Mouse (Mus musculus): Measurements from ENCODE around the gene Wdr13. TPM values are rescaled to one million over a fixed set of nuclear protein-coding genes. Genes with fewer than 3 reads are reported as not detected.
"Not testable (repeated sequence)": the region's sequence is repeated elsewhere in the genome, so short reads cannot be mapped to it uniquely, and the experiment has no call there.

Gene Wdr13
- polyA plus RNA-seq, 1 experiment, result 77.8 TPM

DNA sequence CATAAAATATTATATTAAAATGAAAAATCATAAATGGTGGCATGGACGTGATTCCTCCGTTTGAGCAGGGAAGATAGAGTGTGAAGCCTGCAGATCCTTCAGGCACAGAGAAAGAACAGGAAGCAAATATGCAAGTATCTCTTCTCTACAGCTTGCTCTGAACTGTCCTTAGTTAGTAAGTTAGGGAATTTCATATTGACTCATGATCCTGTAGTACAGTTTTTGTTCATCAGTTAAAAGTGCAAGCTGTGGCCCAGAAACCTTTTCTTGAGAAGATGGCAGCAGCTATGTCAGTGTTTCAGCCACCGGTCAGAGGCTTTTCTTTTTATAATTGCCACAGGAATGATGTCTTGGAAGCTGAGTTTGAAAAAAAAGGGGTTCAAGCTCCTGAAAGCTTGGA, 27.7 kb downstream of the Wdr13 start:
- DNase-seq (ENCODE audit: low spot score), result no peak

DNA sequence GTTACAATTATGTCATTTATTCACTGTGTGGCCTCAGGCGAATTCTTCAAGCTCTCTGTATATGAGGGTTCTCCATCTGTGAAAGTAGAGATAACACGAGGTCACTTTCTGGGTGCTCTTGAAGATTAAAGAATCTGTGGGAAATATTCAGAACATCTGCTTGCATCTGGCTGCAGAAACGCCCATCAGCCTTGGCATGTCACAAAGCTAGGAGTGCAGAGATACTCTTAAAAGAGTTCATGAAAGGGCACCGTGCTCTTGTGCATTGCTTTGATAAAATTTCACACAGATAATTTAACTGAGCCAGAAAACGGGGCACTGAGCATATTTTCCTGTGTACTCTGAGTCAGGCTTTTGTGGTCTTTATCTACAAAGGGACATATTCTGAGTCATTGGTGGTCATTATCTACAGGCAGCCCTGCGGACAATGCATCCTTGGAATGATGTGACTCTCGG, 30.5 kb downstream of the Wdr13 start:
- DNase-seq (ENCODE audit: low spot score), result no peak

DNA sequence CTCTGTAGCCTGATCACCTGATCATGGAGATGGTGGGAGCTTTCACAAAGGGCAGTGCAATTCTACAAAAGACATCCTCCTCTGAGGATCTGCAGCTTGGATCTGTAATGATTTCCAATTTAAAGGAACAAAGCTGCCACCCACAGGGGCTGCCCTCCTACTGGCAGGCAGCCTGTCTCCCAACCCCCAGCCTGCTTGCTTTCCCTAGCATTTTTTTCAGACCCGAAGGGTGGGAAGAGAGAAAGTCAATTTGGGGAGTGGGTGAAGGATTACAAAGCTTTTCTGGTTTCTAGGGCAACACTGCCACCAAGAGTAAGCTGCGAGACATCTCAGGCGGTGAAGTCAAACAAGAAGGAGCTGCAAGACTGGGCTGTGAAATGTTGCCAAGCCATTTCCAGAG, 31.7 kb downstream of the Wdr13 start:
- no peak for DNase-seq (ENCODE audit: low spot score)

DNA sequence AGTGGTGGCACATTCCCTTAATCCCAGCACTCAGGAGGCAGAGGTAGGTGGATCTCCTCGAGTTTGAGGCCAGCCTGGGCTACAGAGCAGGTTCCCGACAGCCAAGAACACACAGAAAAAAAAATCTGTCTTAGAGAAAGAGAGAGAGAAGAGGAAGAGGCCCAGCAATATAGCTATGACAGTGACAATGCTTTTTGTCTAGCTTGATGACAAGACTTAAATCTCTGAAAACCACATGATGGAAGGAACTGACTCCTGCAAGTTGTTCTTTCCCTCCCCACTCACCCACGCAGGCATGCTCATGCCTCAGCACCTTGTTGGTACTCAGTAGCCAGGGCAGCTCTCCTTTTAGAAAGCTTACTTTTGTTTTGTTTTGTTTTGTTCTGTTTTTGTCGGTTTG, 33.3 kb downstream of the Wdr13 start:
- DNase-seq (ENCODE audit: low spot score), result no peak

DNA sequence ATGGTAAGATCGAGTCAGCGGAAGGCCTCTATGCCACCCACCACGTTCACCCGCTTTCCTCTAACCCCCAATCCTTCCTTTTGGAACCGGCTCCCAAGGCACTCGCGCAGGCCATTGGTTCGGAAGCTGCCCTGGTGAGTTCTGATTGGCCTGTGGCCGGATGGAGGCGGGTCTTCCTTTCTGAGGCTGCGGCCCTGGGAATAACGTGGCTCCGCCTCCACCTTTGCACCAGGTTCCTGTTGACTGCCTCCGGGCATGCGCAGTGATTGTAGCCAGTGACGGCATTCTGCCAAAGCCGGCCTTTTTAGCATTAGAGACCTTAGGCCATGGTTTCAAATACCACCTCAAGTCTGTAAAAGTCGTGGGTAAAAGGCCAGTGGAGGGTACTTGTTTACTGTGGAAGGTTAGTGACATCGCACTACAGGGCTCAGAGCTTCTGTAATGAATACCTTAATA, 35.9 kb downstream of the Wdr13 start:
- DNase-seq (ENCODE audit: low spot score), result peak; percentile 77

DNA sequence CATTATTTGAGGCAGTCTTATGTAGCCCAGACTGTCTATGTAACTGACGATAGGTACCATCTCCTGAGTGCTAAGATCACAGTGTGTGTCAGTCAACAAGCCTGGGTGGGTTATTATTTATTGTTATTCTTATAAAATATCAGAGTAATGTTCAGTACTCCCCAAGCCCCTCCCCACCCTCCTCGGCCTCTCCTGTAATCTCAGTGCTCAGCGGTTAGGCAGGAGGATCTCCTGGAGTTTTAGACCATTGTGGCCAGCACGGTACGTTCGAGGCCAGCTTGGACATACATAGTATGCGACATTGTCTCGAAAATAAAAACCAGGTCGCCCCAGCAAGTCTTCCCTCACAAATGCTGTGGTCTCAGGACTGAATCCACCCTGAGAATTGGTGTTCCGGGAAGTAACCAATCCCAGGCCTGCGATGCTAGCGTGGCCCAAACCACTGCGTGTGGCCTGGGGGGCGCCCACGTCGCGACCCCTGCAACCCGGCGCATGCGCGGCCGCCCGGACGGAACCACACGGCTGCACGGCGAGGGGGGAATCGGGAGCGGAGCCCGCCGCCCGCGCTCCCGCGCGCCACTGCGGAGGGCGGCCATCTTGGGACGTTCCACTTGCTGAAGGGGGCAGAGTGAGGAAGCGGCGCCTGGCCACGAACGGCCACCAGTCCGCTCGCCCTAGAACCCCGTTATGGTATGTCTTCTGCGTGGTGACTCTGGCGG, 36.5 kb downstream of the Wdr13 start:
- DNase-seq (ENCODE audit: low spot score), result not testable (repeated sequence)

DNA sequence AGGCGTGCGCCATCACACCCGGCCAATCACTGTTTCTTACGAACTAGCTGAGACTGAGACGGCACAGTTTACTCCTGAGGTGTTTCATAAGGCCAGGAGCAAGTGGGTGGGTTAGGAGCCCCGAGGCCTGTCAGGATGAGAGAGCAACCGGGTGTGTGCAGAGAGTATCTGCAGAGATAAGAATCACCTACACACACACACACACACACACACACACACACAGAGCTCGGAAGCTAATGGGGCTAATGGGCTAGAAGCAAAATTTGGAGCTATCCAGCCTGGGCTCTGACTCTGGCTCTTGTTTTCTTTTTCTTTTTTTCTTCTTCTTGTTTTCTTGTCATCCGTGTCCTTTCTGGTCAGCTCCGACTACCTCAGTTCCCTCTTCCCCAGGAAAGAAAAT, 37.1 kb downstream of the Wdr13 start:
- DNase-seq (ENCODE audit: low spot score), result no peak

DNA sequence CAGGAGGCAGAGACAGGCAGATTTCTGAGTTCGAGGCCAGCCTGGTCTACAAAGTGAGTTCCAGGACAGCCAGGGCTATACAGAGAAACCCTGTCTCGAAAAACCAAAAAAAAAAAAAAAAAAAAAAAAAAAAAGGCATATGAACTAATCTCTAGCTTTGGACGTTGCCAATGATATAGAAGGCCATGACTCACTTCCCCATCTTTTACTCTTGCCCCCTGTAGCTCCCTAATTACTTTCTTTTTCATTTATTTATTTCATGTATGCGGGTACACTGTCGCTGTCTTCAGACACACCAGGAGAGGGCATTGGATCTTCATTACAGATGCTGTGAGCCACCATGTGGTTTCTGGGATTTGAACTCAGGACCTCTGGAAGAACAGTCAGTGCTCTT, 41.7 kb downstream of the Wdr13 start:
- not testable (repeated sequence) for DNase-seq (ENCODE audit: low spot score)

DNA sequence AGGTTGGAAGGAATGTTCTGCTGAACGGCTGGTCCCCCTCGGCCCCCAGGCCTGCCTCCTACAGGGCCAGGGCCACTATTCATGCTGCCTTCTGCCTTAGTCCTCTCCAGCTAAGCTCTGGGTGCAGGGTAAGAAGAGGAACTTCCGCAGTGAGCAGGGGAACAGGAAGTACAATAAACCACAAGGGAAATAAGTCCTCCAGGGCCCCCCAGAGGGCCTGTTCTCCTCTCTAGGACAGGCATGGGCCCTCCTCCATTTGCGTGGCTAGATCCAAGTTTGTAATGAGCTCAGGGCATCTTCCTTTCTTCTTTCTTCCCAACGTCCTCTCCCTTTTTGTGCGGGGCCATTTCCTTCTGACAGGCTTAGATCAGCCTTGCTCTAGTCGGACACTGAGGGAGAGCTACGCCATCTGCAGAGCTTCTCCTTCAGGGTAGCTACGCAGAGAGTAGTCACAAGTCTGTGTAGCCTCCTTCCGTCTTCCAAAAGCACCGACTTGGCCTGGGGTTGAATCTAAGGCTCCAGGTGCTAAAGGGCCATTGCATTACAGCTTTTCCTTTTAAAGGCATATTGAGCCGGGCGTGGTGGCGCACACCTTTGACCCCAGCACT, 42.2 kb downstream of the Wdr13 start, which contains the start of gene Was:
Was (minus strand) TSS at position 153 of the 608 bp plus-strand sequence.
- DNase-seq (ENCODE audit: low spot score), result no peak

DNA sequence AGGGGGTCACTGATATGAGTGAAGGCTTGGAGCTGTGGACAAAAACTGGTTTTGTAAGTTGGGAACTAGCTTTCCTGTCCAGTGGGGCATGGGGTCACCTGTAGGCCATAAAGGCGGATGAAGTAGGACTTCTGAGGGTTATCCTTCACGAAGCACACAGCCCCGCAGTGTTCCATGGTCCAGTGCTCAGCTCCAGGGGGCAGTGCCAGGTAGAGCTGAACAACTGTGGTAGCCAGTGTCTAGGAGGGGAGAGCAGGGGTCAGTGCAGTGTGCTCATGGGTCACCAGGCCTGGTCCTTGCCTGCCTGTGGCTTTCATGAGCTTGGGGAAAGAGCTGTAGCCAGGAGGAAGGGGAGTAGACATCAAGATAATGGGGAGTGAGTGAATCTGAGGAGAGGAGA, 42.9 kb downstream of the Wdr13 start:
- no peak for DNase-seq (ENCODE audit: low spot score)

DNA sequence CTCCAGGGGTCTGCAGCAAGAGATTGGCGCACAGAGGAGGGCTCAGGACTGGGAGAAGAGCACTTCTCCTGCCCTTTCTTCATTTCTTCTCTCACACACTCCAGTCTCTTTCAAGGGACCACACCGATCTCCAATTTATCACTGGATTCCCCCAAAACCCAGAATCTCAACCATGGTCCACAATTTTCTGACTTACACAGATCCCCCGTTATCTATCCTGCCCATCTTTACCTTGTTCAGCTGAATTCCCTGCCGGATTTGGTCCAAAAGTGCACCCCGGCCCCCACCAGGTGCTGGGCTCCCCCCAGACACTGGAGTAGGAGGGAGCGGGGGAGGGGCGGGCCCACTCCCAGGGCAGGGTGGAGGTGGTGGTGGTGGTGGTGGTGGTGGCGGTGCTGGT, 47.1 kb downstream of the Wdr13 start:
- no peak for DNase-seq (ENCODE audit: low spot score)

DNA sequence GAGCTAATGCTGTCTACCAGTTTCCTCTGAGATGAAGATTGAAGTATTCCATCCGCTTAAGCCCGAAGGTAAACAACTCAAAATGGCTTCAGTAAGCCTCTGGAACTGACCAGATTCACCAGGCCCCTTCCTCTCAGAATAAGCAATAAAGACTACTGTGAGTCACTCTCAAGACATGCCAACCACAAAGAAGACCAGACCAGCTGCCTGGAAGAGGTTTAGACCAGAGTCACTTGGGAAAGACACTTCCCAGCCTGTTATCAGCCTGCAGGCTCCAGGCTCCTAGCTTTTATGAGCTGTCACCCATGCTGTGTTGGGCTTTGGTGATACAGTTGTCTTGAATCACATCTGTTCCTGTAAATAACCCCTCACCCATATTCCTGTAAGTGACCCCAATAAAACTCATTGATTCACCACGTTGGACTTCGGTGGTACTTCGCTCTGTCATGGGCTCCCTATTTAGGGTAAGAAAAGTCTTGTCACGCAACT, 47.9 kb downstream of the Wdr13 start:
- DNase-seq (ENCODE audit: low spot score), result no peak

DNA sequence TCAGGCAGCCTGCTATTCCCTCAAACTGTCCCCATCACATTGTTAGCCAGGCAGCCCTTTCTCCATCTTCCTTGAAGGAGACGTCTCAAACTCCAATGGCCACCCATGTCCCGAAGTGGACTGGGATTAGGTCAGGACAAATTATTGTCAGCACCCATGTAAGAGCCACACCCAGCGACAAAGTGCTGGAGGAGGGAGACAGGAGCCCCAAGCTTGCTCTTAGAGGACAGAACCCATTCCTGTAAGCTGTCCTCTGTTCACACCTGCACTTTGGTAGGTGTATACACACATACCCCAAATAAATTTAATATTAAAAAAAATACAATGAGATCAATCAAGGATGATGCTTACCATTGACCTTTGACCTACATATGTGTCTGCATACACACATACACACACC, 57.6 kb downstream of the Wdr13 start:
- DNase-seq (ENCODE audit: low spot score), result no peak

DNA sequence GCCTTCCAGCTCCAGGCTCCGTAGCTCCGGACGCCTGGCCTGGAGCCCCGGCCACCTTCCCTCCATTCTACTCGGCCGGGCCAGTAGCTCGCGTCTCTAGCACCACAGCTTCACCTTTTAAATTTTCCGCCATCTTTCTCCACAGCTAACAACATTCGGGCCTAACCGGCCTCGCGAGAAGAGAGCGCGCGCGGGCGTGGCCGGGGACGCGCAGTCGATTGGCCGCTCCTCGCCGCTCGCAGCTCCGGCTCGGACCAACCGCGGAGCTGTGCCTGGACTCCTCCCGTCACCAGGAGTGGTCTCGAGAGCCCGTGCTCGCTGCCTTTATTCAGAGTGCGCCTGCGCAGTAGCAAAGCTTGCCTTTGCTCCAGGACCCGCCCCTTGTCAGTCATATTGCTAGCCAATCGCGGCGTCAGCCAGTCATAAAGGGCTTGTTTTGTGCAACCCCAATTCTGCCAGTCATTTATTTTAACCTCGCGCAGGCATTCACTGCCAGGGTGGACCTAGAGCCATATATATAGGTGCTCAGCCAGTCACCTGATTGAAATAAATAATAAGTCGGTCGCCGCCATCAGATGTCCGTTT, 58.2 kb downstream of the Wdr13 start, which contains the start of gene Suv39h1:
Suv39h1 (minus strand) TSS at position 331 of the 585 bp plus-strand sequence.
- DNase-seq (ENCODE audit: low spot score), result peak; percentile 63

DNA sequence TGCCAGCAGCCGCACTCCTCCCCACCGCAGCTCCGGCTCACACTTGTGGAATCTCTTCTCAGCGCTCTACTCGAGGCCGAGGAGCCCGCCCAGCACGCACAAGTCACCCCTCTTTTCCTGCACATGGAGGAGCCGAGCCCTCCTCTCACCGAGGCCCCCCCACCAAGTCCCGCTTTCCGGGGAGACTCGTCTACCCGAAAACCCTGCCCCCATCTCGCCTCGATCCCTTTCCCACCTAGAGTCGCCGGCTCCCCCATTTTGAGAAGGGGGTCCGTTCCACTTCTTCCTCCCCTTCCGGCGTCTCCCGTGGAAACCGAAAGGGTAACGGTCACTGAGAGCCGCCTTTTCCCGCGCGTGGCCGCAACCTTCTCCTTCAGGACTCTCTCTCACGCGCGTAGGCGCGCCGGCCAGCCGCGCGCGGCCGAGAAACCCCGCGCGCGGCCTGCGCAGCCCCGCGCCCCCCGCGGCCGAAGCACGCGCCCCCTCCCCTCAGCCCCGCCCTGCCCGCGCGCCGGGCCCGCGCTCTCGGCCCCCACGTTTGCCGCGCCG, 58.7 kb downstream of the Wdr13 start:
- no peak for DNase-seq (ENCODE audit: low spot score)

Other genes with a start within 250 kb of the Wdr13 start
- gene Slc35a2, start 248.9 kb downstream of the Wdr13 start, polyA plus RNA-seq (2012; rRNA removed), result 43.3 and 68.2 TPM in 2 replicates
- gene Pqbp1, start 233.6 kb downstream of the Wdr13 start, polyA plus RNA-seq (2012; rRNA removed), result 84.2 and 90.7 TPM in 2 replicates
- 22.2 and 23.7 TPM in 2 replicates for gene Timm17b, start 233.5 kb downstream of the Wdr13 start, polyA plus RNA-seq (2012; rRNA removed)
- not detected in 2 replicates for gene Gm10491, start 225.1 kb downstream of the Wdr13 start, polyA plus RNA-seq (2012; rRNA removed)
- gene Gm10490, start 223.3 kb downstream of the Wdr13 start, polyA plus RNA-seq (2012; rRNA removed), result not detected in 2 replicates
- gene Pcsk1n, start 213.1 kb downstream of the Wdr13 start, polyA plus RNA-seq (2012; rRNA removed), result 0.51 and 0.66 TPM in 2 replicates
- gene Eras, start 204.3 kb downstream of the Wdr13 start, polyA plus RNA-seq (2012; rRNA removed), result not detected in 2 replicates
- 20.9 and 22.0 TPM in 2 replicates for gene Hdac6, start 185.0 kb downstream of the Wdr13 start, polyA plus RNA-seq (2012; rRNA removed)
- 0.18 and 0.26 TPM in 2 replicates for gene Gata1, start 154.8 kb downstream of the Wdr13 start, polyA plus RNA-seq (2012; rRNA removed)
- gene Glod5, start 114.4 kb downstream of the Wdr13 start, polyA plus RNA-seq (2012; rRNA removed), result not detected in 2 replicates
- gene Suv39h1, start 58.1 kb downstream of the Wdr13 start, polyA plus RNA-seq (2012; rRNA removed), result 11.8 and 13.0 TPM in 2 replicates
- gene Was, start 42.4 kb downstream of the Wdr13 start, polyA plus RNA-seq (2012; rRNA removed), result 3.8 and 3.9 TPM in 2 replicates
- 281 and 318 TPM in 2 replicates for gene Rbm3, start 13.0 kb upstream of the Wdr13 start, polyA plus RNA-seq (2012; rRNA removed)
- gene Tbc1d25, start 43.3 kb upstream of the Wdr13 start, polyA plus RNA-seq (2012; rRNA removed), result 11.2 and 11.7 TPM in 2 replicates
- gene Ebp, start 60.6 kb upstream of the Wdr13 start, polyA plus RNA-seq (2012; rRNA removed), result 30.5 and 33.0 TPM in 2 replicates
- 40.1 and 41.2 TPM in 2 replicates for gene Porcn, start 73.6 kb upstream of the Wdr13 start, polyA plus RNA-seq (2012; rRNA removed)
- gene Ftsj1, start 119.5 kb upstream of the Wdr13 start, polyA plus RNA-seq (2012; rRNA removed), result 23.1 and 24.2 TPM in 2 replicates
- 2.1 and 2.9 TPM in 2 replicates for gene Slc38a5, start 138.2 kb upstream of the Wdr13 start, polyA plus RNA-seq (2012; rRNA removed)
- not detected in 2 replicates for gene Ssxb10, start 194.5 kb upstream of the Wdr13 start, polyA plus RNA-seq (2012; rRNA removed)
- gene Ssxb9, start 234.1 kb upstream of the Wdr13 start, polyA plus RNA-seq (2012; rRNA removed), result not detected in 2 replicates

Measured in urinary bladder, adult 2 months (tissue).